Mouse (Mus musculus): ENCODE data around the gene Bmf.

DNA sequence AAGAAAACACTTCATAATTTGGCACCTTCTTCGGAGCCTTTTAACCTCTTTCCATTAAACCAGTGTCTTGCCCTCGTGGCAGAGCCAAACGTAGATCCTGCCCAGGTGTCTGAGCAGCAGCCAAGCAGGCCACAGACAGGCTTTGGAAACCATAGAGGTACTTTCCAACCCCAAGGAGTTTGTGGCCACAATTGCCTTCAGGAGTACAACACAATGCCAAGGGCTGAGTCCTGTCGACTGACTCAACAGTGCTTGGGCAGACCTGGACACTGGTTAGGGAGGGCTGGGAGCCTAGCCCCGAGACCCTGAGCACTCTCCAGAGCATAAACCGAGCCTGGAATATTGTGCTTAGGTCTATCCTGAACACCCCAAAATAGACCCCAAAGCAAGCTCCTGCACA lies 13.4 kb downstream of the Bmf start:
- TF ChIP-seq CTCF (IDR thresholded peaks at IDR 0.05; ENCODE audit: control insufficient read depth, insufficient read depth, insufficient replicate concordance, low read depth, low read length) (no peak), POLR2A (IDR thresholded peaks at IDR 0.05; ENCODE audit: control insufficient read depth, low read depth, low read length) (no peak)
